Mouse (Mus musculus): Measurements from ENCODE around the gene Mrpl48. TPM values are rescaled to one million over a fixed set of nuclear protein-coding genes. Genes with fewer than 3 reads are reported as not detected.
A peak's percentile ranks its signal among the peaks of the same experiment; 100 is the strongest.

Gene Mrpl48
- polyA plus RNA-seq, 1 experiment from 2014 or later, result 94.8 TPM

DNA sequence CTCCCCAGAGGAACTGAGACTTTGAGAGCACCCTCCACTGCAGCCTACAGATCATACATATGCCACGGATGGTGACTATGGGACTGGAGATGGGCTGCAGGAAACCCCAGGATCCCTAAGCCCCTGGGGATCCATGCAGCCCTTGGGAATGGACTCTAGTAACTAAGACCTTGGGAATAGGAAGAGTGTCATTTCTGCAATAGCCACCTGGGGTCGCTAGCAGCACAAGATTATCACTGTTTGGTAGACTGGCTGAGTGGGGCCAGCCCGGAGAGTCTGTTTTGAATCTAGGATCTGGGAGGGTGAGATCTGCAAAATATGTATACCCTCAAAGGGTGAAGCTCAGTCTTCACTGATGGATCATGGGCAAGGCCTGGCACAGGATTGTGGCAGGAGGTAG is 37.0 kb upstream of the Mrpl48 start:
- Histone ChIP-seq H3K4me2 (replicated peaks; ENCODE audit: low read depth, low read length) (no peak overlapping the region), H3K27me3 (ENCODE audit: control insufficient read depth, insufficient read depth, low read length) (no peaks in the 10 kb centered on the region), H3K4me3 (ENCODE audit: low read depth, low read length) (no peak overlapping the region), H3K36me3 (ENCODE audit: control insufficient read depth, insufficient read depth, low read length) (peaks cover 14% of the 10 kb centered on the region; the same call in 1 of the 2 replicates), H3K27ac (ENCODE audit: low read length) (no peak overlapping the region), H3K9ac (replicated peaks; ENCODE audit: low read depth, low read length) (no peak overlapping the region), H3K4me1 (ENCODE audit: control insufficient read depth, insufficient read depth, low read length) (no peaks in the 10 kb centered on the region), H3K9me3 (ENCODE audit: control insufficient read depth, low read depth, low read length) (no peaks in the 10 kb centered on the region)
- ATAC-seq (ENCODE audit: insufficient number of reproducible peaks, insufficient read depth, low FRiP score, low read depth), result no peak
- 36% methylated on average over 3 of the region's 3 CpGs for WGBS

- Histone ChIP-seq H3K9ac (replicated peaks; ENCODE audit: low read depth, low read length) (no peak overlapping the region), H3K4me3 (ENCODE audit: low read depth, low read length) (no peak overlapping the region), H3K9me3 (ENCODE audit: control insufficient read depth, low read depth, low read length) (no peaks in the 10 kb centered on the region), H3K36me3 (ENCODE audit: control insufficient read depth, insufficient read depth, low read length) (peaks cover 8% of the 10 kb centered on the region; the same call in 1 of the 2 replicates), H3K27ac (ENCODE audit: low read length) (no peak overlapping the region), H3K27me3 (ENCODE audit: control insufficient read depth, insufficient read depth, low read length) (no peaks in the 10 kb centered on the region), H3K4me2 (replicated peaks; ENCODE audit: low read depth, low read length) (no peak overlapping the region), H3K4me1 (ENCODE audit: control insufficient read depth, insufficient read depth, low read length) (no peaks in the 10 kb centered on the region)
- no peak for ATAC-seq (ENCODE audit: insufficient number of reproducible peaks, insufficient read depth, low FRiP score, low read depth)
- WGBS, result 81% methylated on average over 4 of the region's 4 CpGs
Measured at GRCm38 (mm10) chr7:100642413-100642812, 34.3 kb upstream of the Mrpl48 start.

- WGBS, result 10% methylated on average over 1 of the region's 1 CpGs
- no peak for ATAC-seq (ENCODE audit: insufficient number of reproducible peaks, insufficient read depth, low FRiP score, low read depth)
- no peaks in the 10 kb centered on the region for H3K4me1 ChIP-seq (ENCODE audit: control insufficient read depth, insufficient read depth, low read length)
Measured at GRCm38 (mm10) chr7:100637657-100638056, 29.6 kb upstream of the Mrpl48 start.

GRCm38 (mm10) chr7:100624538-100624937 is 16.4 kb upstream of the Mrpl48 start:
- Histone ChIP-seq H3K36me3 (ENCODE audit: control insufficient read depth, insufficient read depth, low read length) (peaks cover under 1% of the 10 kb centered on the region; the same call in 1 of the 2 replicates), H3K27me3 (ENCODE audit: control insufficient read depth, insufficient read depth, low read length) (no peaks in the 10 kb centered on the region), H3K9ac (replicated peaks; ENCODE audit: low read depth, low read length) (no peak overlapping the region), H3K4me1 (ENCODE audit: control insufficient read depth, insufficient read depth, low read length) (no peaks in the 10 kb centered on the region), H3K9me3 (ENCODE audit: control insufficient read depth, low read depth, low read length) (no peaks in the 10 kb centered on the region), H3K27ac (ENCODE audit: low read length) (no peak overlapping the region), H3K4me3 (ENCODE audit: low read depth, low read length) (no peak overlapping the region), H3K4me2 (replicated peaks; ENCODE audit: low read depth, low read length) (no peak overlapping the region)
- WGBS, result 81% methylated on average over 3 of the region's 3 CpGs
- ATAC-seq (ENCODE audit: insufficient number of reproducible peaks, insufficient read depth, low FRiP score, low read depth), result no peak

More at GRCm38 (mm10) chr7:100637657-100638056, 29.6 kb upstream of the Mrpl48 start:
- H3K4me3 ChIP-seq (ENCODE audit: low read depth, low read length), result no peak overlapping the region
- no peaks in the 10 kb centered on the region for H3K27me3 ChIP-seq (ENCODE audit: control insufficient read depth, insufficient read depth, low read length)
- peaks cover 28% of the 10 kb centered on the region for H3K36me3 ChIP-seq (ENCODE audit: control insufficient read depth, insufficient read depth, low read length)
- no peak overlapping the region for H3K4me2 ChIP-seq (replicated peaks; ENCODE audit: low read depth, low read length)
- no peak overlapping the region for H3K9ac ChIP-seq (replicated peaks; ENCODE audit: low read depth, low read length)
- H3K27ac ChIP-seq (ENCODE audit: low read length), result no peak overlapping the region
- no peaks in the 10 kb centered on the region for H3K9me3 ChIP-seq (ENCODE audit: control insufficient read depth, low read depth, low read length)

DNA sequence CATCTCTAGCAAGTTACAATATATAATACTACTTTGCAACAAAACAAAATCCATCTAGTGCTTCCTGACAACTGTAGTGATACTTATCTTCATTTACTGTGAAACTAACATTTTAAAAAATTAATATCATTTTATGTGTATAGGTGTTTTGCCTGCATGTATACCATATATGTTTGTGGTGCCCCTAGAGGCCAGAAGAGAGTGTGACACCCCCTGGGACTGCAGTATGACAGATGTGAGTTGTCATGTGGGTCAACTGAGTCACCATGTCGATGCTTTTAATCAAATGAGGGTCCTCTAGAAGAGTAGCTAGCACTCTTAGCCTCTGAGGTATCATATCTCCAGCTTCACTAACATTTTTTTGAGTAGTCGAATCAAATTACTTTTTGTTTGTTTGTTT is 14.2 kb upstream of the Mrpl48 start:
- Histone ChIP-seq H3K27ac (ENCODE audit: low read length) (no peak overlapping the region), H3K36me3 (ENCODE audit: control insufficient read depth, insufficient read depth, low read length) (no peaks in the 10 kb centered on the region), H3K9me3 (ENCODE audit: control insufficient read depth, low read depth, low read length) (no peaks in the 10 kb centered on the region), H3K27me3 (ENCODE audit: control insufficient read depth, insufficient read depth, low read length) (no peaks in the 10 kb centered on the region), H3K4me1 (ENCODE audit: control insufficient read depth, insufficient read depth, low read length) (no peaks in the 10 kb centered on the region), H3K4me3 (ENCODE audit: low read depth, low read length) (no peak overlapping the region), H3K4me2 (replicated peaks; ENCODE audit: low read depth, low read length) (no peak overlapping the region), H3K9ac (replicated peaks; ENCODE audit: low read depth, low read length) (no peak overlapping the region)
- ATAC-seq (ENCODE audit: insufficient number of reproducible peaks, insufficient read depth, low FRiP score, low read depth), result no peak
- 70% methylated on average over 2 of the region's 2 CpGs for WGBS

DNA sequence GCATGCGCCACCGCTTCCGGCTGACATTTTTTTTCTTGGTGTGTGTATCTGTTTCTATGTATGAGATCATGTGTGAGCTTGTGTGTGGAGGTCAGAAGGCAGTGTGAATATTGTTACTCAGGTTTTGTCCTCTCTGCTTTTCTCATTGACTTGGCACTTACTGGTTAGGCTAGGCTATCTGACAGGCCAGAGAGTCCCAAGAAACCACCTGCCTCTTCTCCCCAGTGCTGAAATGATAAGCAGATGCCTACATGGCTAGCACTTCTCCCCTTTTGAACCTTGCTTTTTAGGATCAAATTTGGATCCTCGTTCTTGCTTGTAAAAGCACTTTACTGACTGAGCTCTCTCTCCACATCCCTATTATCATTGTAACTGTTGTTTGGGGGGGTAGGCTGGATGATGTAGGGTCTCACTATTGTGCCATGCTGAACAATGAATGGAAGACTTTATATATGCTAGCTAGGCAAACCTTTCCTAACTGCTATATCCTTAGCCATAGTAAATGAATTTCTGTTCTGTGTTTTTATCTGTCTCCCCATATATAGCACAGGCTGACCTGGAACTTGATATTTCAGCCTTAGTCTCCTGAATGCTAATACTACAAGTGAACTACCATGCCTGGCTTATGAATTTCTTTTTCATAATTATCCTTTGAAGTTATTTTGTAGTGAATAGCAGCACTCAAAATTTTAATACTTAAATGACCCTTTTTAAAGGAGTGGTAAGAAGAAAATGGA is 8.2 kb upstream of the Mrpl48 start:
- H3K27ac ChIP-seq (ENCODE audit: low read length), result no peak overlapping the region
- H3K4me2 ChIP-seq (replicated peaks; ENCODE audit: low read depth, low read length), result no peak overlapping the region
- H3K36me3 ChIP-seq (ENCODE audit: control insufficient read depth, insufficient read depth, low read length), result no peaks in the 10 kb centered on the region
- no peak overlapping the region for H3K4me3 ChIP-seq (ENCODE audit: low read depth, low read length)
- H3K9ac ChIP-seq (replicated peaks; ENCODE audit: low read depth, low read length), result no peak overlapping the region
- ATAC-seq (ENCODE audit: insufficient number of reproducible peaks, insufficient read depth, low FRiP score, low read depth), result no peak
- H3K4me1 ChIP-seq (ENCODE audit: control insufficient read depth, insufficient read depth, low read length), result no peaks in the 10 kb centered on the region
- H3K9me3 ChIP-seq (ENCODE audit: control insufficient read depth, low read depth, low read length), result no peaks in the 10 kb centered on the region
- no peaks in the 10 kb centered on the region for H3K27me3 ChIP-seq (ENCODE audit: control insufficient read depth, insufficient read depth, low read length)
- WGBS, result 90% methylated on average over 4 of the region's 4 CpGs

GRCm38 (mm10) chr7:100608910-100609309 is 809 bp upstream of the Mrpl48 start:
- no peaks in the 10 kb centered on the region for H3K9me3 ChIP-seq (ENCODE audit: control insufficient read depth, low read depth, low read length)
- H3K4me3 ChIP-seq (ENCODE audit: low read depth, low read length), result peak overlapping the region; percentile 98
- peaks cover 5% of the 10 kb centered on the region for H3K4me1 ChIP-seq (ENCODE audit: control insufficient read depth, insufficient read depth, low read length)
- WGBS, result 11% methylated on average over 4 of the region's 4 CpGs
- H3K36me3 ChIP-seq (ENCODE audit: control insufficient read depth, insufficient read depth, low read length), result no peaks in the 10 kb centered on the region
- H3K4me2 ChIP-seq (replicated peaks; ENCODE audit: low read depth, low read length), result peak overlapping the region; percentile 86
- no peak overlapping the region; the same call in 1 of the 2 replicates for H3K27ac ChIP-seq (ENCODE audit: low read length)
- no peaks in the 10 kb centered on the region for H3K27me3 ChIP-seq (ENCODE audit: control insufficient read depth, insufficient read depth, low read length)
- no peak for ATAC-seq (ENCODE audit: insufficient number of reproducible peaks, insufficient read depth, low FRiP score, low read depth)
- peak overlapping the region; percentile 99 for H3K9ac ChIP-seq (replicated peaks; ENCODE audit: low read depth, low read length)

- Histone ChIP-seq H3K9me3 (ENCODE audit: control insufficient read depth, low read depth, low read length) (no peaks in the 10 kb centered on the region), H3K4me3 (ENCODE audit: low read depth, low read length) (peak within 1 kb of the TSS; percentile 98), H3K4me2 (replicated peaks; ENCODE audit: low read depth, low read length) (peak within 1 kb of the TSS; percentile 86), H3K27me3 (ENCODE audit: control insufficient read depth, insufficient read depth, low read length) (no peaks in the 10 kb centered on the region), H3K36me3 (ENCODE audit: control insufficient read depth, insufficient read depth, low read length) (no peaks in the 10 kb centered on the region), H3K27ac (ENCODE audit: low read length) (peak within 1 kb of the TSS; percentile 99), H3K4me1 (ENCODE audit: control insufficient read depth, insufficient read depth, low read length) (peaks cover 5% of the 10 kb centered on the region), H3K9ac (replicated peaks; ENCODE audit: low read depth, low read length) (peak within 1 kb of the TSS; percentile 99)
- peak; percentile 97 for ATAC-seq (ENCODE audit: insufficient number of reproducible peaks, insufficient read depth, low FRiP score, low read depth)
- WGBS, result under 1% methylated on average over 103 of the region's 105 CpGs
Measured at GRCm38 (mm10) chr7:100607214-100608129, 629 bp downstream of the Mrpl48 start, which contains the start of gene Rab6a. Rab6a (plus strand) TSS chr7:100607410.
